Mouse (Mus musculus): ENCODE measurements at regions not wholly inside any gene's neighbourhood (a gene's known extent, or its start where the extent isn't known, plus 50 kb on each side); places are given as distances from the start of the nearest gene placed in this dataset.
"Not testable (repeated sequence)": the region's sequence is repeated elsewhere in the genome, so short reads cannot be mapped to it uniquely, and the experiment has no call there.

GRCm38 (mm10) chr10:19297669-19298068 is 58.7 kb upstream of the Olig3 start:
- in situ Hi-C loops (cut with MboI; ENCODE audit: low pct_unique_long_range_greater_than_20kb), result no loop called here
- ChIA-PET POLR2A (no interaction called here), CTCF (interaction anchor here (0.6 to 1.5 kb wide), 4 partner anchors 14 to 395 kb away, joined by 3 read pairs; no protein-coding TSS in a partner anchor)
- no peaks in the 10 kb centered on the region for H3K27me3 ChIP-seq
- no peak for ATAC-seq
- no peak for DNase-seq (ENCODE audit: low read depth, low spot score)
- peak; percentile 41 for TF ChIP-seq CTCF (IDR thresholded peaks at IDR 0.05)

- ChIA-PET POLR2A (no interaction called here), CTCF (interaction anchor here (0.7 kb wide), 1 partner anchor 17 kb away, joined by 3 read pairs; no protein-coding TSS in a partner anchor)
- in situ Hi-C loops (cut with MboI; ENCODE audit: low pct_unique_long_range_greater_than_20kb), result no loop called here
- DNase-seq (ENCODE audit: low read depth, low spot score), result no peak
- H3K27me3 ChIP-seq, result no peaks in the 10 kb centered on the region
- ATAC-seq, result no peak
- TF ChIP-seq CTCF (IDR thresholded peaks at IDR 0.05), result no peak
Measured at GRCm38 (mm10) chr10:19295388-19296013, 60.8 kb upstream of the Olig3 start.

GRCm38 (mm10) chr10:19291474-19291873 is 64.9 kb upstream of the Olig3 start:
- in situ Hi-C loops (cut with MboI; ENCODE audit: low pct_unique_long_range_greater_than_20kb), result no loop called here
- ATAC-seq (no peak), DNase-seq (ENCODE audit: low read depth, low spot score) (no peak)
- ChIA-PET POLR2A (no interaction called here), CTCF (interaction anchor here (1.3 kb wide), 1 partner anchor 24 kb away, joined by 3 read pairs; no protein-coding TSS in a partner anchor)
- H3K27me3 ChIP-seq, result no peaks in the 10 kb centered on the region
- TF ChIP-seq CTCF (IDR thresholded peaks at IDR 0.05), result no peak

GRCm38 (mm10) chr10:19291039-19291438 is 65.3 kb upstream of the Olig3 start:
- DNase-seq (ENCODE audit: low read depth, low spot score); H3K27me3 ChIP-seq; POLR2A ChIA-PET; CTCF ChIA-PET; ATAC-seq; in situ Hi-C loops (cut with MboI; ENCODE audit: low pct_unique_long_range_greater_than_20kb): not testable (repeated sequence)

- no peak for TF ChIP-seq CTCF (IDR thresholded peaks at IDR 0.05)
- ChIA-PET CTCF (no interaction called here), POLR2A (no interaction called here)
- ATAC-seq (no peak), DNase-seq (ENCODE audit: low read depth, low spot score) (no peak)
- in situ Hi-C loops (cut with MboI; ENCODE audit: low pct_unique_long_range_greater_than_20kb), result no loop called here
- no peaks in the 10 kb centered on the region for H3K27me3 ChIP-seq
Measured at GRCm38 (mm10) chr10:19282166-19282565, 74.2 kb upstream of the Olig3 start.

- ChIA-PET POLR2A (no interaction called here), CTCF (no interaction called here)
- DNase-seq (ENCODE audit: low read depth, low spot score), result no peak
- ATAC-seq, result no peak
- no peak for TF ChIP-seq CTCF (IDR thresholded peaks at IDR 0.05)
- in situ Hi-C loops (cut with MboI; ENCODE audit: low pct_unique_long_range_greater_than_20kb), result no loop called here
- no peaks in the 10 kb centered on the region for H3K27me3 ChIP-seq
Measured at GRCm38 (mm10) chr10:19281021-19281420, 75.3 kb upstream of the Olig3 start.

- in situ Hi-C loops (cut with MboI; ENCODE audit: low pct_unique_long_range_greater_than_20kb), result no loop called here
- CTCF ChIA-PET, result interaction anchor here (0.6 to 0.8 kb wide), 2 partner anchors 17 to 219 kb away, joined by 3 read pairs; no protein-coding TSS in a partner anchor
- POLR2A ChIA-PET, result no interaction called here
- ATAC-seq, result no peak
- TF ChIP-seq CTCF (IDR thresholded peaks at IDR 0.05), result no peak
- no peaks in the 10 kb centered on the region for H3K27me3 ChIP-seq
- no peak for DNase-seq (ENCODE audit: low read depth, low spot score)
Measured at GRCm38 (mm10) chr10:19278189-19278842, 78.0 kb upstream of the Olig3 start.

- no peak for TF ChIP-seq CTCF (IDR thresholded peaks at IDR 0.05)
- DNase-seq (ENCODE audit: low read depth, low spot score), result no peak
- POLR2A ChIA-PET, result no interaction called here
- in situ Hi-C loops (cut with MboI; ENCODE audit: low pct_unique_long_range_greater_than_20kb), result no loop called here
- H3K27me3 ChIP-seq, result no peaks in the 10 kb centered on the region
- CTCF ChIA-PET, result no interaction called here
- no peak for ATAC-seq
Measured at GRCm38 (mm10) chr10:19277103-19277827, 79.1 kb upstream of the Olig3 start.

- ChIA-PET CTCF (interaction anchor here (1.1 kb wide), 1 partner anchor 12 kb away, joined by 3 read pairs; no protein-coding TSS in a partner anchor), POLR2A (no interaction called here)
- in situ Hi-C loops (cut with MboI; ENCODE audit: low pct_unique_long_range_greater_than_20kb), result no loop called here
- no peak for TF ChIP-seq CTCF (IDR thresholded peaks at IDR 0.05)
- no peaks in the 10 kb centered on the region for H3K27me3 ChIP-seq
- DNase-seq (ENCODE audit: low read depth, low spot score) (no peak), ATAC-seq (no peak)
Measured at GRCm38 (mm10) chr10:19274985-19275384, 81.3 kb upstream of the Olig3 start.

GRCm38 (mm10) chr10:19269418-19269817 is 86.9 kb upstream of the Olig3 start:
- CTCF ChIA-PET, result no interaction called here
- POLR2A ChIA-PET, result no interaction called here
- TF ChIP-seq CTCF (IDR thresholded peaks at IDR 0.05), result no peak

GRCm38 (mm10) chr10:19268051-19268450 is 88.3 kb upstream of the Olig3 start:
- DNase-seq (ENCODE audit: low read depth, low spot score) (no peak), ATAC-seq (no peak)
- ChIA-PET POLR2A (interaction anchor here (0.7 kb wide), 1 partner anchor 225 kb away, joined by 4 read pairs; no protein-coding TSS in a partner anchor), CTCF (no interaction called here)
- no peaks in the 10 kb centered on the region for H3K27me3 ChIP-seq
- in situ Hi-C loops (cut with MboI; ENCODE audit: low pct_unique_long_range_greater_than_20kb), result no loop called here
- TF ChIP-seq CTCF (IDR thresholded peaks at IDR 0.05), result no peak

More at GRCm38 (mm10) chr10:19269418-19269817, 86.9 kb upstream of the Olig3 start:
- no peaks in the 10 kb centered on the region for H3K27me3 ChIP-seq
- ATAC-seq (no peak), DNase-seq (ENCODE audit: low read depth, low spot score) (no peak)
- in situ Hi-C loops (cut with MboI; ENCODE audit: low pct_unique_long_range_greater_than_20kb), result no loop called here

All from Patski (cell line).